Mouse (Mus musculus) thymus, adult 2 months (tissue): ENCODE results near the gene Fam227b.

Experiments
- CTCF ChIP-seq: fragments of 200-500 bp; IDR thresholded peaks from 2 replicates; pipeline ENCODE4 v1.5.1; 2012; ENCODE audit warnings: mild to moderate bottlenecking, control low read depth, low read length, moderate library complexity, borderline replicate concordance; ENCODE audit not compliant: control insufficient read depth, poor library complexity, insufficient read depth; ENCODE audit errors: extremely low read depth
- POLR2A ChIP-seq: fragments of 200-500 bp; IDR thresholded peaks from 2 replicates; pipeline ENCODE4 v1.6.1; 2012; ENCODE audit warnings: mild to moderate bottlenecking, low read length, control low read depth, moderate library complexity; ENCODE audit not compliant: control insufficient read depth, poor library complexity, insufficient read depth; ENCODE audit errors: extremely low read depth

DNA sequence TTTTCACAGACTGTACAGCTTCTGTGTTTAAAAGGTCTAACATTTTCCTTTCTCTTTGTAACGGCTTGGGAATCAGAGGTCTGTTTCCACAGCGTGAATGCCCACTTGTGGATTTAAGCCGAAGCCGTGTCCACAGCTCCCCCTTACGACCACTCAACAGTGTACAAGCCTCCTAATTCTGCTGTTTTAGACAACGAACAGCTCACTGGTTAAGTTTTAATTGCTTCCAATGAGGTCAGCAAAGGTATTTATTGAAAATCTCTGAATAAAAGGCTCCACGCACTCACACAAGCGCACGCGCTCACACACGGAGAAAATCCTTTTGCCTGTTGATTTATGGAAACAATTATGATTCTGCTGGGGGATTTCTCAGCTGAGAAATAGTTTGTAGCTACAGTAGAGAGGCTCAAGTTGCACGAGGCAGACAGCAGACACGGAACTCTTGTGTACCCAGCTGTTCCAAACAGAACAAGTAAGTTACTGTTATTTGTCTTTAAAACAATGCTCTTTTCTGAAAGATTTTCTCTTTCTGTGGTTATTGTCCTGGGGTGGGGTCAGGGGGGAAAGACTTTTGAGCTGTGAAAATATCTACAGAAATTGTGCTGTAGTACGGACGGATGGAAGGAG lies 117.3 kb downstream of the Fam227b start, which contains the start of gene Fgf7:
- TF ChIP-seq CTCF (no peak), POLR2A (no peak)
